Mouse (Mus musculus) megakaryocyte, embryonic 14.5 days (primary cell): ENCODE results near the gene Nat14. TPM values are rescaled to one million over a fixed set of nuclear protein-coding genes. Genes with fewer than 3 reads are reported as not detected.

Source experiments
- H3K27me3 ChIP-seq: replicated peaks from 2 replicates; pipeline ENCODE3; 2012; ENCODE audit warnings: inconsistent platforms
- H3K36me3 ChIP-seq: replicated peaks from 2 replicates; pipeline ENCODE3; 2012; ENCODE audit warnings: low read length, inconsistent platforms, mixed read lengths
- H3K4me1 ChIP-seq: 2 replicates; pipeline ENCODE4 v1.6.1; 2012; ENCODE audit warnings: inconsistent platforms
- H3K4me3 ChIP-seq: replicated peaks from 2 replicates; pipeline ENCODE3; 2012; ENCODE audit warnings: moderate library complexity, mild to moderate bottlenecking, inconsistent platforms
- H3K9me3 ChIP-seq: 2 replicates; pipeline ENCODE4 v1.6.1; 2012; ENCODE audit warnings: inconsistent platforms
- FLI1 ChIP-seq: IDR thresholded peaks from 2 replicates; pipeline ENCODE4 v1.6.1; 2012; ENCODE audit warnings: low read length, inconsistent platforms, mixed read lengths
- GATA1 ChIP-seq: IDR thresholded peaks from 3 replicates; pipeline ENCODE4 v1.6.1; 2012; ENCODE audit warnings: mixed read lengths, low read length, inconsistent platforms, borderline replicate concordance
- polyA plus RNA-seq: library from polyadenylated mRNA; stranded (reverse); fragments of >175 nt; gene quantifications from 2 replicates; pipeline ENCODE4 v1.2.3, GENCODE M21; 2012; ENCODE audit warnings: low replicate concordance; ENCODE audit not compliant: insufficient read depth

Gene Nat14
- polyA plus RNA-seq, 1 experiment, result 0.51 TPM

DNA sequence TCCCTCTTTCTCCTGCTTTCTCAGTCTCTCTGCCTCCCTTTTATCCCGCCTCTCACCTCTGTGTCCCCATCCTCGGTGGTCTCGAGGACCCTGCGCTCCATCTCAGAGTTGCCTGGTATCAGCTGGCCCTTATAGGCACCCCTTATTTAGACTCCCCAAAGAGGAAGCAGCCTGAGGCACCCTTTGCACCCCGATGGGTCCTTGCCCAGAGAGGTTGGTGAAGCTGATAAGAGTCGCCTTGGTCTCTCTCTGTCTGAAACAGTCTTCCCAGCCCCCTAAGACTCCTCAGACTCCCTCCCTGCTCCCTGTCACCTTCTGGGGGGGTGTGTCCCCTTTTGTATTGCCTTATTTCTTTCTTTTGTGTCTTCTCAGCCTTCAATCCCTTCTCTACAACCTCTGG, 49.2 kb downstream of the Nat14 start, which contains the start of gene Sbk3:
TSS of gene Sbk3 (minus strand) at position 101 of the 400 bp plus-strand sequence.
- Histone ChIP-seq H3K4me1 (peaks cover 24% of the 10 kb centered on the region), H3K4me3 (no peak within 1 kb of the TSS), H3K36me3 (no peaks in the 10 kb centered on the region), H3K27me3 (peaks cover 50% of the 10 kb centered on the region), H3K9me3 (no peaks in the 10 kb centered on the region)
- TF ChIP-seq GATA1 (no peak), FLI1 (no peak)

DNA sequence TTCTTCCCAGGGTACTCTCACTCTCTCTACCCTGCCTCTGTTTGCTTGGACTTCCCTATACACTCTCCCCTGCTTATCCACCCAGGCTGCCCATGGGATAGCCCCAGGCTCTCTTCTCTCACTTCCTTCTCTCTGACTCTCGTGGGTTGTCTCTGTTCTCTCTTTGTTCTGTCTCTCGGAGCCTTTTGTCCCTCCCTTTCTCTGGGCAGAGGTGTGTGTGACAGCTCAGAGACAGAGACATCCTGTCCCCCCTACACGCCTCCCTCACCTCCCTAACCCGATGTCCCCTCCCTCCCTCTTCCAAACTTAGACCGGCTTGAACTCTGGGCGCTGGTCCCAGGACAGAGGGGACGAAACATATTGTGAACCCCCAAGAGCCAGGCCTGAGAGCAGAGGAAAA, 49.9 kb downstream of the Nat14 start:
- peaks cover 24% of the 10 kb centered on the region for H3K4me1 ChIP-seq
- H3K4me3 ChIP-seq, result no peak overlapping the region
- no peak for TF ChIP-seq FLI1
- no peak for TF ChIP-seq GATA1
- H3K9me3 ChIP-seq, result peaks cover 4% of the 10 kb centered on the region
- peaks cover 51% of the 10 kb centered on the region for H3K27me3 ChIP-seq
- H3K36me3 ChIP-seq, result no peaks in the 10 kb centered on the region

DNA sequence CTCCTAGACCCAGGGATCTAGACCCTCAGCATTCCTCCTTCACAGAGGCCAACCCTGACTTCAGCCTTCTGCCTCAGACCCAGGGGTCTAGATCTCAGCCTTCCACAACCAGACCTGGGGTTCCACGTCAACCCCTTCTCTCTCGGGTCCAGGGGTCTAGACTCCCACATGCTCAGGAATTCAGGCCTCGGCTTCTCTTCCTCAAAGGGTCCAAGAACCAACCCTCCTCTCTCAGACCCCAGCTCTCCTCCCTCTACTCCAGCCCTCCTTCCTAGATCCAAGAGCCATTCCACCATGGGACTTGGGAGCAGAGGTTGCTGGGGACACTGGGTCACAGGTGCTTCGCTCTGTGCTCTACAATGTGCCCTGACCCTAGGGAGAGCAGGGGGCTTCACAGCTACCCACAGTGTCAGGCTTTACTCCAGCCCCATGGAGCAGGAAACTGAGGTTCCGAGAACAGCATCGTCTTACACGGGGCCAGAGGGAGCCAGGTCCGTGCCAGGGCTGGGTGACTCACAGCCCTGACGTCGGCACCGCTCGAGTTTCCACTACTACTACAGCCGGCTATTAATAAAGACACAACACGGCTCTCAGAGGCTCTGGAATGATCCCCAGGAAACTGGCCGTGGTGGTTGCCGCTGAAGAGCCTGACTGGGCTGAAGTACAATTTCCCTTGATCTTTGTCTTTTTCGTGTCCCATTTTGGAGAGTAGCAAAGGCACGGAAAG, 50.7 kb downstream of the Nat14 start:
- peaks cover 45% of the 10 kb centered on the region for H3K27me3 ChIP-seq
- H3K9me3 ChIP-seq, result peaks cover 11% of the 10 kb centered on the region
- no peak overlapping the region for H3K4me3 ChIP-seq
- peaks cover 24% of the 10 kb centered on the region for H3K4me1 ChIP-seq
- no peak for TF ChIP-seq GATA1
- no peak for TF ChIP-seq FLI1
- H3K36me3 ChIP-seq, result no peaks in the 10 kb centered on the region

Other genes with a start within 250 kb of the Nat14 start
- 71.8 and 116 TPM in 2 replicates for gene Hspbp1, start 237.0 kb upstream of the Nat14 start, polyA plus RNA-seq
- gene Brsk1, start 231.4 kb upstream of the Nat14 start, polyA plus RNA-seq, result 0.08 TPM in 1 of 2 replicates, not detected in the other
- gene Tmem150b, start 196.8 kb upstream of the Nat14 start, polyA plus RNA-seq, result 0.43 TPM in 1 of 2 replicates, not detected in the other
- 241 and 733 TPM in 2 replicates for gene Kmt5c, start 181.9 kb upstream of the Nat14 start, polyA plus RNA-seq
- gene Cox6b2, start 168.9 kb upstream of the Nat14 start, polyA plus RNA-seq, result 47.7 and 94.6 TPM in 2 replicates
- gene Fam71e2, start 150.7 kb upstream of the Nat14 start, polyA plus RNA-seq, result not detected in 2 replicates
- 0.26 and 1.9 TPM in 2 replicates for gene Il11, start 139.2 kb upstream of the Nat14 start, polyA plus RNA-seq
- not detected in 2 replicates for gene Tmem190, start 139.1 kb upstream of the Nat14 start, polyA plus RNA-seq
- 29.3 and 145 TPM in 2 replicates for gene Tmem238, start 132.4 kb upstream of the Nat14 start, polyA plus RNA-seq
- gene Rpl28, start 129.2 kb upstream of the Nat14 start, polyA plus RNA-seq, result 3,598 and 12,997 TPM in 2 replicates
- 217 and 258 TPM in 2 replicates for gene Ube2s, start 109.4 kb upstream of the Nat14 start, polyA plus RNA-seq
- gene Shisa7, start 77.3 kb upstream of the Nat14 start, polyA plus RNA-seq, result 0.07 TPM in 1 of 2 replicates, not detected in the other
- gene Isoc2b, start 51.8 kb upstream of the Nat14 start, polyA plus RNA-seq, result 4.3 and 6.1 TPM in 2 replicates
- 7.2 and 17.1 TPM in 2 replicates for gene Isoc2a, start 44.9 kb upstream of the Nat14 start, polyA plus RNA-seq
- not detected in 2 replicates for gene Gm36210, start 15.5 kb upstream of the Nat14 start, polyA plus RNA-seq
- gene Zfp628, start 6.8 kb upstream of the Nat14 start, polyA plus RNA-seq, result 33.6 and 53.4 TPM in 2 replicates
- gene Ssc5d, start 3.8 kb downstream of the Nat14 start, polyA plus RNA-seq, result 0.09 and 1.5 TPM in 2 replicates
- gene Sbk2, start 42.4 kb downstream of the Nat14 start, polyA plus RNA-seq, result 1.3 TPM in 1 of 2 replicates, not detected in the other
- 0.06 TPM in 1 of 2 replicates, not detected in the other for gene Sbk3, start 49.1 kb downstream of the Nat14 start, polyA plus RNA-seq
- 48.1 and 103 TPM in 2 replicates for gene Zfp579, start 74.1 kb downstream of the Nat14 start, polyA plus RNA-seq
- gene Zfp524, start 92.4 kb downstream of the Nat14 start, polyA plus RNA-seq, result 68.6 and 88.3 TPM in 2 replicates
- gene Fiz1, start 92.7 kb downstream of the Nat14 start, polyA plus RNA-seq, result 17.2 and 28.0 TPM in 2 replicates
- gene Gm44973, start 93.5 kb downstream of the Nat14 start, polyA plus RNA-seq, result not detected in 2 replicates
- gene Zfp865, start 98.3 kb downstream of the Nat14 start, polyA plus RNA-seq, result 30.6 and 81.9 TPM in 2 replicates
- 7.3 and 34.4 TPM in 2 replicates for gene Ccdc106, start 98.5 kb downstream of the Nat14 start, polyA plus RNA-seq
- not detected in 2 replicates for gene 4632433K11Rik, start 112.1 kb downstream of the Nat14 start, polyA plus RNA-seq
- gene Zfp784, start 116.4 kb downstream of the Nat14 start, polyA plus RNA-seq, result 0.96 and 6.5 TPM in 2 replicates
- 58.5 and 224 TPM in 2 replicates for gene Zfp580, start 129.5 kb downstream of the Nat14 start, polyA plus RNA-seq
- gene U2af2, start 140.1 kb downstream of the Nat14 start, polyA plus RNA-seq, result 251 and 262 TPM in 2 replicates
- gene Epn1, start 158.2 kb downstream of the Nat14 start, polyA plus RNA-seq, result 687 and 1,038 TPM in 2 replicates
- gene Rfpl4, start 194.9 kb downstream of the Nat14 start, polyA plus RNA-seq, result not detected in 2 replicates
- not detected in 2 replicates for gene Rasl2-9, start 203.9 kb downstream of the Nat14 start, polyA plus RNA-seq
- not detected in 2 replicates for gene Vmn1r55, start 227.6 kb downstream of the Nat14 start, polyA plus RNA-seq